Mouse (Mus musculus) frontal cortex, adult (tissue): ENCODE measurements around the gene Atf3.
A peak's percentile ranks its signal among the peaks of the same experiment; 100 is the strongest.
"Not testable (repeated sequence)": the region's sequence is repeated elsewhere in the genome, so short reads cannot be mapped to it uniquely, and the experiment has no call there.

Source experiments
- ATAC-seq: cut with Nextera tagmentation; 2 replicates; pipeline ENCODE4 v1.9.2; 2017; ENCODE audit warnings: mild to moderate bottlenecking, moderate library complexity, mixed read lengths; ENCODE audit not compliant: low TSS enrichment

Atf3 gene

DNA sequence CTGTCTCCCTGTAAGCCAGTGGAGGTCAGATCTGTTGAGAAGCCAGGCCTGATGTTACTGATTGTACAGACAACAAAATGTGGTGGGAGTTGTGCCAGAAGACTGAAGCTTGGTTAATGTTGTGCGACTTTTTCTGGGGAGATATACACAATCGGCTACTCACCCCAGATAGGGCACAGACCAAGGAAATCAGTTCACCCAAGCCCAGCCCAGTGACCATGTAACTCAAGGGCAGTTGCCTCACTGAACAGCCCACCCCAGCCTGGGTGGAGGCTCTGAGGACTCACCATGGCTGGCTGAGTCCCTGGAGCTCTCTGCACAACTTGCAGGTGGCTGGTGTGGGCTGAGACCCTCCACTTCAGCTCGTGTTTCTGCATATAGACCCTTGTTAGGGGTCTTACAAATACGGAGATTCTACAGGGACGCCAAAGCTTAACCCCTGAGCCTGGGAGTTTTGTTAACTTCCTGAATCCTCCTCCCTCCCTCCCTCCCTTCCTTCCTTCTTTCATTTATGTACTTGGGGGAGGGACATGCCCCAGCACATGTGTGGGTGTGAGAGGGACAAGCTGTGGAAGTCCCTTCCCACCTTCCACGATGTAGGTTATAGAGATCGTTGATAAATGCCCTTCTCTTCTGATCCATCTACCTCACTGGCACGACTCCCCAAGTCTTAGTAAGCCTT lies 66.8 kb downstream of the Atf3 start:
- ATAC-seq: no peak

DNA sequence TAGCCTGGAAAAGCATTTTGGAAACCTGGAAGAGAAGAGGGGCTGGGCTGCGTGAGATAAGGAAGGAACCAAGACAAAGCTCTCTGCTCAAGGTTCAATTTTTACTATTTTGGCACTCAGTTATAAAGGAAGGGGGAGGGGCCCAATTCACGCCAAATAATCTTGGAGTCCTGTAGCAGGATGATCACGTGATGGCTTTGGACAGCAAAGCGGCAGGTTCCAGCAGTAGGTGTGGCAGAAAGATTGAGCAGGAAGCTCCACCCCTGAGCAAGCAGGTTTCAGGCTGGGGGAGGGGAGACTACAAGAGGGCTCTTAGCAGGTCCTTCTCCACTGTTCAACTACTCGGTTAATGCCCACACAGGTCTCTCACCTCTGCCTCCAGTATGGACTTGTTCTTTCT lies 68.3 kb downstream of the Atf3 start:
- not testable (repeated sequence) for ATAC-seq

DNA sequence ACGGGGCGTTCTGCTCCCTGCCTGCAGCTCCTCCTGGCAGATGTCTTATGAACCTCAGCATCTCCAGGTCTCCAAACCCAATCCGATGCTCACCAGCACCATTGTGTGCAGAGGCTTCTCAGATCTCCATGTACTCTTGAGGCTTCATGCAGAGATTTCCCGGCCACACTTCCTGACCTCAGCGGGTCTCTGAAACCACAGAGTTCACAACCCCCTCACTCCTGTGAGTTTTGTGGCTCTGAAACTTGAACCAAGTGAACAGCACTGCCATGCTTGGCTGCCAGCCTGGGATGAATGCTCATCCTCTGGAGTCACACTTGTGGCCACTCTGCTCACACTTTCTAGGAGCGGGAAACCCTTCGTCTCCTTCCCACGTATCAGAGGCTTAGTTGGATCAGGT lies 76.9 kb downstream of the Atf3 start:
- ATAC-seq: no peak

DNA sequence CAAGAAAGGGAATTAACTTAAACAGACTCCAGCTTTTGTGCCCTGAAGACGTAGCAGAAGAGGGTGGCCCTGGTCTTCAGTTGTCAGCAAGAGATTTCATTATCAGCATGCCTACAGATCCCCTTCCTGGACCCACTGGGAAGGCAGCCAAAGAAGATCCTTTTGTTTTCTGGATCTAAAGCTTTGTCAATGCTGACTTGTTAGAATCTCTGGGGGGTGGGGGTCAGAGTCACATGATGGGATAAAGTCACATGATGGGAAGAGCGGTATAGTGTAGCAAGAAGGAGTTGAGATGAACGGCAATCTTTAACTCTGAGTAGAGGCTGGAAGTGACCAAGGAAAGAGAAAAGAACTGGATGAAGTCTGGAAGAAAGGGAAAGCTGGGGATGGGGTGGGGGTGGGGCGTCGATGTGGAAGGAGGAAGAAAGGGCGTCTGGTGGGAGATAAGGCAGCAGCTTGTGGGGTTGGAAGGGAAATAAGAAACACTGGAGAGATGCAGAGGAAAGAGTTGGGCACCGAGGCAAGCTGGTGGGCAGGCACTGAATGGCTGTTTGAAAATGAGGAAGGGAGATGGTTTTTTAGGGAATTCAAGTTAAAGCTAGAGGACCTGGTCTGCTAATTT lies 78.9 kb downstream of the Atf3 start:
- no peak for ATAC-seq

GRCm38 (mm10) chr1:191138436-191138835 lies 79.4 kb downstream of the Atf3 start:
- ATAC-seq: 0 out of 2 replicates have a peak, but pooled peaks have one; percentile 23

DNA sequence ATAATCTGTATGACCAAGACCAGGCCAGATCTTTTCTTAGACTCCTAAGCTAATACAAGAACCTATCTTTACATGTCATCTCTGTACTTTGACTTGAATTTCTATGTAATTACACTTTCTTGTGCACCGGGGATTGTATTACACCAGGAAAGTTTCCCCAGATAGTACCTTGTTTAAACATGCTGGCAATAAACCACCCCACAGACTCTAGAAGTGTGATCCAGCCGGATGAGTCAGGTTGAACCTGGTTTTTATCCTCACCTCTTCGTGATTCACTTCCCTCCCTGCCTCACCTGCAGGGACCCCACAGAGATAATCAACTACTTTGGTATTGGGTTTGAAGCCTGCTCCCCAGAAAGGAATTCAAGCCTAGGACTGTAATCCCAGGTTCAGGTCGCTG lies 82.4 kb downstream of the Atf3 start:
- no peak for ATAC-seq

DNA sequence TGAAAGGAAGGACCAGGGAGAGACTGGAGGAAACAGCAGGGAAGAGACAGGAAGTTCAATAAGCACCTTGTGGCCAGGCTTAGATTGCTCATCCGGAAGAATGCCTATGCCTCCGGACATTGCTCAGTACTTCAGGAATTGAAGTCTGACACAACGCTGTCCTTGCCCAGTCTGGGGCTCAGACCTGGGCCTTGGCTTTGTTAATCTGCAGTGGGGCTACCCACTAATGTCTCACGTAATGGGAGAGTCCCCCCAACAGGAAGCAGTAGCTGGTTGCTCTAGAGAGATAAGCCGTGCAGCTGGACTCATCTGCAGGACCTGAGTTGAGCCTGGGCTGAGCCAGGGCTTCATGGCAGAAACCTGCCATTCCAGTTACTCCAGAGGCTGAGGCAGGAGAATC lies 84.9 kb downstream of the Atf3 start:
- no peak for ATAC-seq

GRCm38 (mm10) chr1:191132240-191132639 lies 85.6 kb downstream of the Atf3 start:
- no peak for ATAC-seq

- no peak for ATAC-seq
Observed at GRCm38 (mm10) chr1:191131692-191132091, 86.1 kb downstream of the Atf3 start.

DNA sequence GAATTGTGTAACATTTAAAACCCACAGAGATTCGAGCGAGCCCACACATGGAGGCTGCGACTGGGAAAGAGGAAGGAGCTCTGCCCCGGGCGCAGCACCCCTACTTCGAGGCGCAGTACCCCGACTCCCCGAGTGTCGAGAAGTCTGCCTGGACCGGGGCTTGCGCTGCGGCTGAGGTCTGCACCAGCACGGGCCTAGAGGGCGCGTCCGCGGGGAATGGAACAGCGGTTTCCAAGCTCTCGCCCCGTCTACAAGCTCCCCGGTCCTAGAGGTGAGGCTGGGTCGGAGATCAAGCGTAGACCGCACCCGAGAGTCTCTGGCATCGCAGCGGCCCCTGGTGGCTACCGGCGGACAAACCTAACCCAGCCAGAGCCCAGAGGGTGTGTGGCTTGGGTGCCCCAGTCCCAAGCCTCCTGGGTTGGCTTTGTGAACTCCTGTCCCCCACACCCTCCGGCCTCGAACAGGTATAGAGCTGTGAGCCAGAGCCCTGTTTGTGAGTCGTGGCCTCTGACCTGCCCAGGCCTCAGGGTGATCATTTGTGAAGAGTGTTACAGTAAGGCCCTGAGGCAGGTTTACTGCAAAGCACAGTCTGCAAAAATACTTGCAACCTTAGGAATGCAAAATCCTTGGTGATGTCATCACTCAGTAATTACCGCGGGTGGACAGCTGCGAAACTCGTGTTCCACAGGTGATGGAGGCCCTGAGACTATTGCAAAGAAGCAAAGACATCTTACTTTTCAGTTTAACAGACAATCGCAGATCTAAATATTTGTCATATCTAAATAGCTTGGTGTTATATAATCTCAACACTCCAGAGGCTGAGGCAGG lies 91.8 kb downstream of the Atf3 start:
- peak; percentile 87 for ATAC-seq

DNA sequence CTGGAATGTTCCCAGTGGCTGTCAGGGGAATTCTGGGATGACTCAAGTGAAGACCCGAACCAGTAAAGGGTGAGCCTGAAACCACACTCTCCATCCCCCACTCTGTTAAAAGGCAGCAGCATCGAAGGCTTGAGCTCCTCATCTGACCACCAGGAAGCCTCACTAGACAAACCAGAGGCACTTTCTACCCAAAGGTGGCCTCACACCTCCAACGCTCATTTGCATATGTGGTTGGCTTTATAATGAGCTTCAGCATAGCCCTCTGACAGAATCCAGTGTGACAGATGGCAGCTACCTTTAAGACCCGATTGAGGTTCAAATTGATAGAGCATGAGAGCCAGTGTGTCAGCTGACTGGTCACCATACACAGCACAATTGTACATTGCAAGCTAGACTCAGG lies 93.6 kb downstream of the Atf3 start:
- ATAC-seq: no peak

DNA sequence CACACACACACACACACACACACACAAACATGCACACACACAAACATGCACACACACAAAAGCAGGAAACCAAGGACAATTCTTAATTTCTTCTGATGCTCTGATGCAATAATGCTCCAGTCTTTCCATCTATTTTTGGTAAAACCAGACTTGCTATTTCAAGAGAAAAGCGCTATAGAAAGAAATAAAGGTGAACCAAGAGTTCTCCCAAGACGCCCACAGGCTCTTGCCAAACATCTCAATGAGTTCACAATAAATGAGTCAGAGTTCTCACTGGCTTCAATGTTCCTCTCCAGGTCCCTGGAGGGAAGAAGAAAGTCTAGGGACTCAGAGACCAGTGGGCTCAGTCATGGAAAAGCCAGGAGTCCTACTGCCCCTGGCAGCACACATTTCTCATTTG lies 94.1 kb downstream of the Atf3 start:
- ATAC-seq: 0 out of 2 replicates have a peak, but pooled peaks have one; percentile 29

DNA sequence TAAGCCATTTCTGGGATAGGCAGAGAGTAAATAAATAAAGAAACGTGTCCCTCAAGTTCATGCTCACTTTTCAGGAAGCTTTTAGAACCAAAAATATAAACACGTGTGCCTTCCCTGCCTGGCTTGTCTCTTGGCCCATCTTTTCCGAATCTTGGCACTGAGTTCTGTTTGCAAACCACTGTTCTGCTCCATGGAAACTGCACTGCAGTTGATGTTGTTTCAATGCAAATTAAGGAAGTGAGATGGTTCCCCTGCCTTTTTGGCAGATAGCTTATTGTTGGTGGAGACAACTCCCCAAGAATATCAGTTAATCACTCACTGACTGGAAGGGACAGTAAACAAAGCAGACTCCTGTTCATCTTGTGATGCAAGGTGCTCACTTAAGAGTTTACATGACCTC lies 95.1 kb downstream of the Atf3 start:
- no peak for ATAC-seq
